Mouse (Mus musculus) liver, adult 2 months (tissue): ENCODE results near the gene Zdhhc14. TPM values are rescaled to one million over a fixed set of nuclear protein-coding genes. Genes with fewer than 3 reads are reported as not detected.

Experiments used
- DNase-seq: peaks from one replicate; pipeline ENCODE4 v3.0.0-alpha.2; 2011; ENCODE audit warnings: low read depth, low spot score; ENCODE audit errors: extremely low read depth
- H3K27ac ChIP-seq: fragments of 200-500 bp; replicated peaks from 2 replicates; pipeline ENCODE4 v1.5.1; 2012; ENCODE audit warnings: low read depth, mild to moderate bottlenecking, control low read depth, inconsistent platforms, low read length; ENCODE audit not compliant: insufficient read depth
- H3K27me3 ChIP-seq: fragments of 200-500 bp; 2 replicates; pipeline ENCODE4 v1.6.1; 2012; ENCODE audit warnings: mild to moderate bottlenecking, moderate library complexity, low read length, inconsistent platforms; ENCODE audit not compliant: control insufficient read depth, insufficient read depth
- H3K36me3 ChIP-seq: fragments of 200-500 bp; 2 replicates; pipeline ENCODE4 v1.6.1; 2012; ENCODE audit warnings: low read length, inconsistent platforms; ENCODE audit not compliant: control insufficient read depth, insufficient read depth
- H3K4me1 ChIP-seq: fragments of 200-500 bp; 2 replicates; pipeline ENCODE4 v1.6.1; 2011; ENCODE audit warnings: low read length; ENCODE audit not compliant: control insufficient read depth, insufficient read depth
- H3K4me3 ChIP-seq: fragments of 200-500 bp; 2 replicates; pipeline ENCODE4 v1.5.1; 2011; ENCODE audit warnings: low read depth, mild to moderate bottlenecking, control low read depth, low read length, moderate library complexity; ENCODE audit not compliant: insufficient read depth
- H3K79me2 ChIP-seq: fragments of 200-500 bp; 2 replicates; pipeline ENCODE4 v1.6.1; 2012; ENCODE audit warnings: inconsistent platforms, mild to moderate bottlenecking, low read length, moderate library complexity; ENCODE audit not compliant: control insufficient read depth, insufficient read depth
- H3K9ac ChIP-seq: fragments of 200-500 bp; 2 replicates; pipeline ENCODE4 v1.6.1; 2012; ENCODE audit warnings: low read depth, mild to moderate bottlenecking, control low read depth, inconsistent platforms, low read length
- CTCF ChIP-seq: fragments of 200-500 bp; IDR thresholded peaks from 2 replicates; pipeline ENCODE4 v1.5.1; 2011; ENCODE audit warnings: low read depth, low read length, control low read depth
- POLR2A ChIP-seq: fragments of 200-500 bp; IDR thresholded peaks from 2 replicates; pipeline ENCODE4 v1.6.1; 2011; ENCODE audit warnings: low read length, control low read depth; ENCODE audit not compliant: insufficient read depth; ENCODE audit errors: extremely low read depth
- WGBS: fragments of 180-500 bp; shearing (Covaris S2); methylation state at CpG from one replicate; pipeline ENCODE4 v1.1.7; 2018; 5-methylcytosine and 5-hydroxymethylcytosine counted together
- polyA plus RNA-seq: library from polyadenylated mRNA; depleted of rRNA; stranded (reverse); fragments of >200 nt; gene quantifications from 2 replicates; pipeline ENCODE4 v1.2.3, GENCODE M21; 2012
- total RNA-seq: library from RNA; depleted of rRNA; stranded (reverse); fragments of >200 nt; gene quantifications from 2 replicates; pipeline ENCODE4 v1.2.3, GENCODE M21; 2014

Gene Zdhhc14
- total and polyA plus RNA-seq, 2 experiments = 0.99 to 1.1 TPM

DNA sequence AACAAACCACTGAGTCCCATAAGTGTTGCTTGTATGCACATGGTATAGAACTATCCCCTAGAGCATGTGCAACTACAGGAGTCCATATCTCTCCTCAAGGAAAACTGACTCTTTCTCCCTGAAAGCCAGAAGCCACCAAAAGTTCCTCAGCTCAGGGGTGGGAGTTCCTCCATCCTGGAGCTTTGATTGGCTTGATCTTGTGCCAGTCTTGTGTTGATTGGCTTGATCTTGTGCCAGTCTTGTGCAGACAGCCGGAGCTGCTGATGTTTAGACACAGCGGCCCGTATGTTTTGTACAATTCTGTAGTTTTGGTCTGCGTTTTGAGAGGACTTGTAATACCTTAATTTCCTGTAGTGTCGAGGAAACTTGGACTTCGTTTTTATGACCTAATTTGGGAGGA is 70.8 kb downstream of the Zdhhc14 start:
- TF ChIP-seq POLR2A = no peak
- no peak for TF ChIP-seq CTCF
- Histone ChIP-seq H3K79me2 (no peaks in the 10 kb centered on the region; the same call in 1 of the 2 replicates), H3K9ac (no peak overlapping the region), H3K4me3 (no peak overlapping the region), H3K36me3 (no peaks in the 10 kb centered on the region), H3K27me3 (no peaks in the 10 kb centered on the region), H3K4me1 (peaks cover 4% of the 10 kb centered on the region; the same call in 1 of the 2 replicates), H3K27ac (no peak overlapping the region)
- WGBS = 91% methylated on average over 6 of the region's 6 CpGs
- no peak for DNase-seq

DNA sequence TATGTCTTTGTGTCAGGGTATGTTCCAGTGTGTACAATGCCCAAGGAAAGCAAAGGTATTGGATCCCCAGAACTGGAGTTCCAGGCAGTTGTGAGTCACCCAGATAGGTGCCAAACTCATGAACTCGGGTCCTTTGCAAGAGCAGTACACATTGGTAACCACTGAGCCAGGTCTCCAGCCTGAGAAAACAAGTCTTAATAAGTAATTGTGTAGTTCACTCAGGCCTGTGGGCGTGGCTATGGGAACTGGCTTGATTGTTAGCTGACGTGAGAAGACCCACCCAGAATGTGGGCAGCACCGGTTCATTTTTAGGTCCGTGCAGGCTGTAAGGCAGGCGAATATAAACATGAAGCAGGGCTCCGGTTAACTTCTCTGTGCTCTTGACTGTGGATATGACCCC is 73.6 kb downstream of the Zdhhc14 start:
- Histone ChIP-seq H3K27me3 (no peaks in the 10 kb centered on the region), H3K9ac (no peak overlapping the region), H3K4me3 (no peak overlapping the region), H3K27ac (no peak overlapping the region), H3K4me1 (peaks cover 11% of the 10 kb centered on the region), H3K79me2 (no peaks in the 10 kb centered on the region), H3K36me3 (no peaks in the 10 kb centered on the region)
- TF ChIP-seq CTCF = no peak
- no peak for TF ChIP-seq POLR2A
- DNase-seq = peak; percentile 76
- 46% methylated on average over 7 of the region's 7 CpGs for WGBS

DNA sequence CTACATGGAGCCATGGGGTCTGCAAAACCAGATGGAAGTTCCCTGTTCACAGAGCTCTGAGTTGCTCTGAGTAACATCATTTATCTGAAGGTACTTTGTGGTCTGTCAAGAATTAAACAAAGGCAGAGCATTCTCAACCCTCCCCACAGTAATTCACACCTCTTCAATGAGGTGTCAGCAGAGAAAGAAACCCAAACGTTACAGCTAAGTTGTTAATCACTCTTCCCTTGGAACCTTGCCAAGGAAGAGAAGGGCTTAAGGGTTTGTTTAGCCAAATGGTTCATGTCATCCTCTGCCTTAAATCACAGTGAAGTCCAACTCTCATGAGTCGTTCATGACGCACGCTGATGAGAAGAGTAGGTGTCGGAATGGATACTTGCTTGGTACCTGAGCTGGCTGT is 75.6 kb downstream of the Zdhhc14 start:
- 71% methylated on average over 5 of the region's 5 CpGs for WGBS

DNA sequence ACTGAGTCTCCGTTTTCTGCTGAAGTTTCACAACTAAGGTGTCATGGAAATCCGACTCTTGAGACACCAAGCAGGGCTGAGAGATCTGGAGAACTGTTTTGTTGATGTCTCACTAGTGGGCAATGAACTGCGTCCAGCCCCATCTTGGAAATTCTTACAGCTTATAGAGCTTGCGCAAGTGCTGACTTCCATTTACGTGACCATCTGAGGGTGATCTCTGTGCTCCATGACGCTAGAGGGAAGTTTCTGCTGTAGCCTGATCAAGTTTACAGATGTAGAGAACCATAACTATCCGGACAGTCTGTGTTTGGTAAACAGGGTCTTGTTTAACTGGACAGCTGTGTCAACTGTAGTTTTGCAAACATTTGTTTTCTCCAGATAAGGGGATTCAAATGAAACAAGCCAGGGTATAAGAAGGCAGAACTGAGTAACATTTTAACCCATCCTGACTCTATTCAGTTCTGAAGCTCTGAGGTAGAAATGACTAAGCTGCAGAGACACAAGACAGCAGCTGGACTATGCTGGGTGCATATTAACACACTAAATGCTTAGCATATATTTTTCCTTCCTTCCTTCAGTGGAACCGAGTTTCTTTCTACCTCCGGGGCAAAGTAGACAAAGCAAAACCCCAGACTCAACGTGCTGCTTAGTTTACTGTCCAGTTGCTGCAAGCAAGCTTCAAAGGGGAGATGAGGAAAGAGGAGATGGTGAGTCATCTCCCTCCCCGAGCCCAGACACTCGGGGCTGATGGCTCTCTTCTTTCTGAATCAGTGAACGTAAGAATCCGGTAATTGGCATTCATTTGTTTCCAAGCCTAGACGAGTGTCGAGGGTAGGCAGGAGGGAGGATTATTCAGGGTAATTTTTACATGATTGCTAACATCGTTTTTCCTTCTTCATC is 77.0 kb downstream of the Zdhhc14 start:
- peak; percentile 64 for DNase-seq
- WGBS = 34% methylated on average over 17 of the region's 17 CpGs
- H3K27me3 ChIP-seq = no peaks in the 10 kb centered on the region
- no peak for TF ChIP-seq CTCF
- TF ChIP-seq POLR2A = no peak
- no peak overlapping the region for H3K9ac ChIP-seq
- no peak overlapping the region for H3K4me3 ChIP-seq
- H3K27ac ChIP-seq = peak overlapping the region; percentile 53; the same call in 1 of the 2 replicates
- peaks cover 16% of the 10 kb centered on the region for H3K4me1 ChIP-seq
- no peaks in the 10 kb centered on the region for H3K79me2 ChIP-seq
- H3K36me3 ChIP-seq = no peaks in the 10 kb centered on the region

More for the DNA sequence above, 75.6 kb downstream of the Zdhhc14 start:
- DNase-seq = no peak
- Histone ChIP-seq H3K36me3 (no peaks in the 10 kb centered on the region), H3K4me1 (peaks cover 16% of the 10 kb centered on the region), H3K9ac (no peak overlapping the region), H3K79me2 (no peaks in the 10 kb centered on the region), H3K4me3 (no peak overlapping the region), H3K27me3 (no peaks in the 10 kb centered on the region), H3K27ac (no peak overlapping the region)
- TF ChIP-seq CTCF = no peak
- no peak for TF ChIP-seq POLR2A

DNA sequence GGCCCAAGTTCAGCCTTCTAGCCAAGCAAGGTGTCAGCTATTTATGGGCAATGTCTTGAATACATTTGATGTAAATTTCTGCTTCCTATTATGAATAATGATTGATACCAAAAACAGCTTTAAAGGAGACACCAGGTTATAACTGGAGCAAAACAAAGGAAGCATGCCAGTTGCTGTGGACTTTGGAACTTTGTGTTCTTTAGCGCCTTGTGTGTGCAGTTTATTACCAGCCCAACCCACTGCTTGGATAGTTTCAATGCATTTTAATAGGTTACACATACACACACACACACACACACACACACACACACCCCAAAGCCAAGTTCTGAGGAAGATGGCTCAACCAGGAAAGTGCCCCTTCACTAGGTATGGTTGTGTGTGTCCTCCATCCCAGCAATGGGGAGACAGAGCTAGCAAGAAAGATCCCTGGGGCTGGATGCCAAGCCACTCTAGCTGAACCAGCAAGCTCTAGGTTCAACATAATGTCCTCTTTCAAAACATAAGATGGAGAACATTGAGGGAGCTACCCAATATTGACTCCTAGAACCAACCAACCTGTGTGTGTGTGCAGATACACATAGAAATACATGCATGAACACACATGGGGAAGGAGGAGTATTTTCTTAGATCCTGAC is 79.9 kb downstream of the Zdhhc14 start:
- no peaks in the 10 kb centered on the region for H3K36me3 ChIP-seq
- WGBS = 27% methylated on average over 1 of the region's 1 CpGs
- H3K9ac ChIP-seq = no peak overlapping the region
- TF ChIP-seq POLR2A (no peak), CTCF (no peak)
- peak overlapping the region; percentile 22; the same call in 1 of the 2 replicates for H3K27ac ChIP-seq
- no peak overlapping the region for H3K4me3 ChIP-seq
- no peaks in the 10 kb centered on the region for H3K79me2 ChIP-seq
- peak; percentile 68 for DNase-seq
- H3K4me1 ChIP-seq = peaks cover 20% of the 10 kb centered on the region
- no peaks in the 10 kb centered on the region for H3K27me3 ChIP-seq
